Mouse (Mus musculus) testis, adult 10 weeks (tissue): ENCODE results near the gene Cul5. TPM values are rescaled to one million over a fixed set of nuclear protein-coding genes. Genes with fewer than 3 reads are reported as not detected.

ENCODE experiments used
- polyA plus RNA-seq: library from polyadenylated mRNA; stranded (reverse); fragments of 350-450 nt; fragmentation: Illumina TruSeq; extraction: RNeasy Lipid Tissue Mini Kit (QIAGEN cat#74804); gene quantifications from one replicate; pipeline ENCODE4 v1.2.3, GENCODE M21; 2014; ENCODE audit warnings: low read depth, low replicate concordance

Gene Cul5
- polyA plus RNA-seq: 150 TPM

DNA sequence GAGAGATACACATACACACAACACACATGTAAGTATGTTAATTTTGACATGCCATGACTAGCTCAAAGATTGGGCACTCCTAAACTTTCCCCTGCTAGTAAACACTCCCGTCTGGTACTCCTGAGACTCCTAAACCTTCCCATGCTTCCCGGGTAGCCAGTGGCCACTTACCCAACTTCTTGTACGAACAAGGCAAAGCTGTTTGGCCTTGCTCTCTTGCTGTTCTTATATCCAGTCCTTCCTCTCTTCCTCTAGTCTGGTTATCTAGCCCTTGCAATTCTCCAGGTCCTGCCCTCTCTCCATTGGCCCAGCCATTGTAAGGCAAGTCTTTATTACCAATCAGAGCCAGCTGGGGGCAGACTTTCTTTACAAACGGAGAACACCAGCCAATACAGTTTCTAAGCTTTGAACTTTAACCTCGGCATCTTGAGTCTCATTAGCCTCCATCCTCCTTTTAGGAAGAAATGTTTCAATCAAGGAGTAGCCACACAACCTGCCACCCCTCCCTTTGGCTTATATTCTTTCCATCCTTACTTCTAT is at the start of gene Cul5:
Gene Cul5, minus strand, starts transcription at position 335 of the 540 bp plus-strand sequence.

DNA sequence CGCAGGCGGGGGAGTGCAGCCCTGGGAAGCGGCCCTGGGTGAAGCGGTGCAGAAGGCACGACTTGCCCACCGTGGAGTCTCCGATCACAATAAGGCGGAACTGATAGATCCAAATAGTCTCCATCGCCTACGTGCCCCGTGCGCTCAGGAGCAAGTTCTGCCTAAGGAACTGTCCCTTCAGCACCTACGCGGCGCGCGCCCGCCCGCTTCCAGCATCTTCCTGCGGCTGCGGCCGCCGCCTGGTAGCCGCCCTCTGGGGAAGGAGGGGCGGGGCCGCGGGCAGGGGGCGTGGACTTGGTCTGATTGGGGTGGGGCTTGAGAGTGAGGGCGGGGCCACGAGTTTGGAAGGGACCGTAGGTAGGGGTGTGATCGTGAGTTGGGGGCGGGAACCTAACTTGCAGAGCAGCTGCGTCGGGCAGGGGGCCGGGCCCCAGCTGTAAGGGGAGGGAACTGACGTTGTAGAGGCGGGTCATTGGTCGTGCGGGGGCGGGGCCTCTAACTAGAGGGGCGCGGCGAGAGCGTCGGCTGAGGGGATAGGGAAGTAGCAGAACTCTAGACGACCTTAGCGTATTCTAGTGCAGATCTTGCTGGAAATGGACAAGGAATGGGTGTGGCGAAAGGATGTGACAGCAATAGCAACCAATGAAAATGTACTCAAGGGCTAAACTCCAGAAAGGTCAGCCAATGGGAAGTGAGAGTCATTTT is 36.3 kb upstream of the Cul5 start, which contains the start of gene Rab39:
Gene Rab39, minus strand, starts transcription at position 241 of the 705 bp plus-strand sequence.

DNA sequence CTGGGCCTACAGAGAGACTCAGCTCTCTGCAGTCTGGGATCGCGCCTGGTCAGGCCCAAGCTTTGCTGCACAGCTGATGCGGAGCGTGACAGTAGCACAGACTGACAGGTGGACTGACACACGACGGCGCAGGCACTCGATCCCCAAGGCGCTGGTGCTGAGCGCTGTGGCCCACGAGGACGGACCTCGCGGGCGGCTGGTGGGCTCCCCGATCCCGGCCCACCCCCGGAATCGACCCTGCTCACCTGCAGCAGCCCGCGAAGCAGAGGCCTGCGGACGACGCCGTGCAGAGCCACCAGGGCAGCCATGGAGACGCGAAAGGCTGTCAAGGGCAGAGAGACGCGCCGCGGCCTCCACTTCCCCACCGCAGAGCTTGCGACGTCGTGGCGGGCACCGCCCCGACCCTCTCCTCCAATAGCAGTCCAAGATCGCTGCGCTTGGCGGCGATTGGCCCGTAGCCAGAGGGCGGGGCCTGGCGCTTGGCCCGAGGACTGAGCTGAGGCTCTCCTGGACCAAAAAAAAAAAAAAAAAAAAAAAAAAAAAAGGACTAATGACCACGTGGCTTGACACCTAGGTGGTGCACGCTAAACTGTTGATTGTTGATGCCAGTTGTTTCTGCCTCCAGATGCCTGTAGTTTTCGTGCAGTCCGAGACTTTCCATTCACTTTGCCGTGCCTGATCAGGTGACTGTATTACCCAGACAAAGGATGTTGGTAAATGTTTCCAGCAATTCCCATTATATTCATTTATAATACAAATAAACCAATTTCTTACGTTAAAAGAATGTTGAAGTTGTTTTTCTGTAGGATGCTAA is 59.6 kb downstream of the Cul5 start, which contains the start of gene Acat1:
Gene Acat1, minus strand, starts transcription at position 415 of the 814 bp plus-strand sequence.

Other genes with a start within 250 kb of the Cul5 start
- 15.8 TPM for gene Atm, start 133.3 kb downstream of the Cul5 start, polyA plus RNA-seq
- gene Npat, start 133.0 kb downstream of the Cul5 start, polyA plus RNA-seq: 32.5 TPM
- 25.1 TPM for gene Acat1, start 59.6 kb downstream of the Cul5 start, polyA plus RNA-seq
- 0.70 TPM for gene Rab39, start 36.2 kb upstream of the Cul5 start, polyA plus RNA-seq
- gene Slc35f2, start 101.5 kb upstream of the Cul5 start, polyA plus RNA-seq: 12.2 TPM
- gene Sln, start 180.2 kb upstream of the Cul5 start, polyA plus RNA-seq: not detected